Mouse (Mus musculus) MEL-GATA-1-ER (cell line): ENCODE results near the gene Gm15140.
"Not testable (repeated sequence)": the region's sequence is repeated elsewhere in the genome, so short reads cannot be mapped to it uniquely, and the experiment has no call there.

Experiments
- DNase-seq: peaks from one replicate; pipeline ENCODE4 v3.0.0-alpha.2; 2012; ENCODE audit warnings: low read depth; ENCODE audit errors: extremely low read depth

Gm15140 gene

DNA sequence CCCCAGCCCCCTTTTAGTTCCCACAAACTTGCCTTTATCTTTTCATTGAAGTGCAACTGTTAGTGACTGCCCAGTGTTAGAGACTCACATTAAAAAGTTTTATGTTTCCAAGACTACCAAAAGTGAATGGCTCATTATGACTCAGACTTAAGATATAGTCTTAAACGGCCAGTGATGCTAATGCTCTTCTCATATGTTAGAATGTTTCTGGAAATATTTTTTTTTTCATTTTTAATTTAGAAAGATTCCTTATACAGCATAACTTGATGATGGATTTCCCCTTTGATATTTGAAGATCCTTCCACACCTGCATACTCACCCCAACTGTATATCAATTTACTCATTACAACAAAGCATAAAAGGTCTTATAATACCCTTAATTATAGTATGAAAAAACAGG is at the start of gene Gm15140:
Gene Gm15140 (minus strand): TSS at position 101 of the 400 bp plus-strand sequence.
- DNase-seq = not testable (repeated sequence)
